Mouse (Mus musculus) hindbrain, embryonic 15.5 days (tissue): ENCODE data around the gene Mgrn1. TPM values are rescaled to one million over a fixed set of nuclear protein-coding genes. Genes with fewer than 3 reads are reported as not detected.

Experiments
- ATAC-seq: fragments of 200-750 bp; cut with Nextera tagmentation; 2 replicates; pipeline ENCODE4 v1.8.0; 2017; ENCODE audit warnings: low read depth, moderate number of reproducible peaks, moderate TSS enrichment; ENCODE audit not compliant: low FRiP score
- H3K27ac ChIP-seq: fragments of 300-500 bp; sonication (generic); replicated peaks from 2 replicates; pipeline ENCODE4 v1.5.1; 2015; ENCODE audit warnings: mild to moderate bottlenecking, inconsistent platforms
- H3K27me3 ChIP-seq: fragments of 300-500 bp; sonication (generic); 2 replicates; pipeline ENCODE4 v1.6.1; 2015; ENCODE audit warnings: control low read depth, inconsistent platforms
- H3K36me3 ChIP-seq: fragments of 300-500 bp; sonication (generic); 2 replicates; pipeline ENCODE4 v1.6.1; 2015; ENCODE audit warnings: control low read depth, inconsistent platforms
- H3K4me1 ChIP-seq: fragments of 300-500 bp; sonication (generic); replicated peaks from 2 replicates; pipeline ENCODE4 v1.6.1; 2015; ENCODE audit warnings: control low read depth, inconsistent platforms
- H3K4me2 ChIP-seq: fragments of 300-500 bp; sonication (generic); 2 replicates; pipeline ENCODE4 v1.6.1; 2015; ENCODE audit warnings: moderate library complexity, mild to moderate bottlenecking, inconsistent platforms
- H3K4me3 ChIP-seq: fragments of 300-500 bp; sonication (generic); 2 replicates; pipeline ENCODE4 v1.5.1; 2015; ENCODE audit warnings: mild to moderate bottlenecking, inconsistent platforms
- H3K9ac ChIP-seq: fragments of 300-500 bp; sonication (generic); 2 replicates; pipeline ENCODE4 v1.6.1; 2015; ENCODE audit warnings: inconsistent platforms
- H3K9me3 ChIP-seq: fragments of 300-500 bp; sonication (generic); 2 replicates; pipeline ENCODE4 v1.6.1; 2016; ENCODE audit warnings: control low read depth, inconsistent platforms
- WGBS: fragments of 180-500 bp; shearing (Covaris S2); methylation state at CpG from one replicate; pipeline ENCODE4 v1.1.7; 2015; 5-methylcytosine and 5-hydroxymethylcytosine counted together
- polyA plus RNA-seq: library from polyadenylated mRNA; unstranded; fragments of >200 nt; fragmentation: Nextera tagmentation; extraction: Ambion mirVana; gene quantifications from 2 replicates; pipeline ENCODE4 v1.2.1, GENCODE M21; 2015

Gene Mgrn1
- polyA plus RNA-seq, 1 experiment from 2014 or later, result 126 TPM

- Histone ChIP-seq H3K36me3 (peaks cover 69% of the 10 kb centered on the region), H3K4me2 (no peak overlapping the region), H3K4me1 (no peaks in the 10 kb centered on the region), H3K27ac (0 out of 2 replicates have a peak overlapping the region, but pooled peaks have one; percentile 36), H3K9me3 (no peaks in the 10 kb centered on the region), H3K9ac (no peak overlapping the region), H3K4me3 (no peak overlapping the region), H3K27me3 (no peaks in the 10 kb centered on the region)
- 36% methylated on average over 12 of the region's 12 CpGs for WGBS
- ATAC-seq, result peak; percentile 66; the same call in 1 of the 2 replicates
These were observed 28.0 kb downstream of the Mgrn1 start for GRCm38 (mm10) chr16:4913783-4914735.

DNA sequence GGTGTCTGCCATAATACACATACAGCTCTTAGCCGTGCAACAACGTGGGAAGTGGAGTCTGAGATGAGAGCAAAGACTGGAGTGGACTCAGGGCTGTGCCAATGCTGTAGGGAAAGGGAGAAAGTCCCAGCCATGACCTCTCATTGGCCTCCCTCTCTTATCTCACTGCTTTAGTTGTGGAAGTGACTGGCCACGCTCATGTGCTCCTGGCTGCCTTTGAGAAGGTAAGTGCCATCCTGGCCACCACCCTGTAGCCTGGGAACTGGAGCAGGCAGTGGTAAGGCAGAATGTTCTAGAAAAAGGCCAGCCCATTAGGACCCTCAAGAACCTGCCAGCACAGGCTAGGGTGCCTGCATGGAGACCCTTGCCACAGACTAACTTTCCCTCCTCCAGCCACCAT, 29.9 kb downstream of the Mgrn1 start:
- no peak overlapping the region for H3K27ac ChIP-seq
- H3K4me1 ChIP-seq, result no peaks in the 10 kb centered on the region
- H3K27me3 ChIP-seq, result no peaks in the 10 kb centered on the region
- H3K4me3 ChIP-seq, result no peak overlapping the region
- no peak overlapping the region for H3K9ac ChIP-seq
- 92% methylated on average over 3 of the region's 3 CpGs for WGBS
- H3K36me3 ChIP-seq, result peaks cover 63% of the 10 kb centered on the region
- H3K9me3 ChIP-seq, result no peaks in the 10 kb centered on the region
- no peak overlapping the region for H3K4me2 ChIP-seq
- ATAC-seq, result no peak

GRCm38 (mm10) chr16:4916608-4917007, 30.6 kb downstream of the Mgrn1 start:
- H3K9ac ChIP-seq, result no peak overlapping the region
- no peak for ATAC-seq
- H3K4me1 ChIP-seq, result no peaks in the 10 kb centered on the region
- H3K9me3 ChIP-seq, result no peaks in the 10 kb centered on the region
- H3K27ac ChIP-seq, result no peak overlapping the region
- peaks cover 56% of the 10 kb centered on the region for H3K36me3 ChIP-seq
- H3K4me2 ChIP-seq, result no peak overlapping the region
- no peak overlapping the region for H3K4me3 ChIP-seq
- WGBS, result 83% methylated on average over 2 of the region's 2 CpGs
- no peaks in the 10 kb centered on the region for H3K27me3 ChIP-seq

DNA sequence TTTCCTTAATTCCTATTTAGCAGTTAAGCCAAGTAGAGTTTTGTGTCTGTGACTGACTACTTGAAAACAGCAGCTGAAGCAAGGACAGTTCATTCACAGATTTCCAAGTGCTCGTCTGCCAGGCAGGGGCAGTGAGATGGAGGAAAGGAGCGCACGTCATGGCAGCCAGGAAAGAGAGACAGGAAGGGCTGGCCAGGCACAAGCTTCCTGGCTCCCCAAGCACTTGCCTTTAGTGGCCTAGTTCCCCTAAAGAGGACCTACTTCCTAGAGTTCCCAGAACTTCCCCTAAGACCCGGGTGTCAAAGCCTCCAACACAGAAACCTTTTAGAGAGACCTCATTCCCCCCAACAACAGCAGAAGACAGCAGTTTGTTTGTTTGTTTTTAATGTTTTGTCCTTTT, 34.5 kb downstream of the Mgrn1 start:
- ATAC-seq, result no peak
- Histone ChIP-seq H3K9ac (no peak overlapping the region), H3K27me3 (no peaks in the 10 kb centered on the region), H3K4me2 (no peak overlapping the region), H3K27ac (no peak overlapping the region), H3K36me3 (peaks cover 74% of the 10 kb centered on the region), H3K4me1 (no peaks in the 10 kb centered on the region), H3K4me3 (no peak overlapping the region), H3K9me3 (no peaks in the 10 kb centered on the region)
- WGBS, result 87% methylated on average over 4 of the region's 4 CpGs

- no peaks in the 10 kb centered on the region for H3K9me3 ChIP-seq
- no peak overlapping the region for H3K4me2 ChIP-seq
- no peak for ATAC-seq
- H3K4me3 ChIP-seq, result no peak overlapping the region
- 95% methylated on average over 6 of the region's 6 CpGs for WGBS
- H3K36me3 ChIP-seq, result peaks cover 78% of the 10 kb centered on the region
- H3K27me3 ChIP-seq, result no peaks in the 10 kb centered on the region
- no peaks in the 10 kb centered on the region for H3K4me1 ChIP-seq
- H3K27ac ChIP-seq, result no peak overlapping the region
- H3K9ac ChIP-seq, result no peak overlapping the region
These were observed 36.4 kb downstream of the Mgrn1 start for GRCm38 (mm10) chr16:4922481-4922880.

DNA sequence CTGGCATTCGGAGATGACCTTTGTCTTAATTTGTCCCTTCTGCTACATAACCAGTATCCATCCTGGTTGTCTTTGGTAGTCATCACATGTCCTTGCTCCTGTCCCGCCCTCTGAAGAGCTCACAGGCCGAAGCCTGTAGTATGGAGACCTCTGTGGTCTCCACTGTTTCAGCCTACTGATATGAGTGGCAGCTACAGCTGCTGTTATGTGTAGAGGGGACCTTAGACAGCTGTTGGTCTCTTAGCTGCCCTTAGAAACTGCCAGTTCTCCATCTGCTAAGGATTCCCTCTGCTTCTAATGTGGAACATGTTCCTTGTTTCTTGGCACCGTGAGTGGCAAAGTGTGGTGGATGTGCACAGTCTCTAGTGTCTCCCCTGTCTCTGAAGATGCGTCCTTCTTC, 37.9 kb downstream of the Mgrn1 start:
- Histone ChIP-seq H3K9me3 (no peaks in the 10 kb centered on the region), H3K27ac (no peak overlapping the region), H3K4me1 (no peaks in the 10 kb centered on the region), H3K27me3 (no peaks in the 10 kb centered on the region), H3K4me2 (no peak overlapping the region), H3K36me3 (peaks cover 81% of the 10 kb centered on the region), H3K9ac (no peak overlapping the region), H3K4me3 (no peak overlapping the region)
- no peak for ATAC-seq
- WGBS, result 90% methylated on average over 5 of the region's 5 CpGs

DNA sequence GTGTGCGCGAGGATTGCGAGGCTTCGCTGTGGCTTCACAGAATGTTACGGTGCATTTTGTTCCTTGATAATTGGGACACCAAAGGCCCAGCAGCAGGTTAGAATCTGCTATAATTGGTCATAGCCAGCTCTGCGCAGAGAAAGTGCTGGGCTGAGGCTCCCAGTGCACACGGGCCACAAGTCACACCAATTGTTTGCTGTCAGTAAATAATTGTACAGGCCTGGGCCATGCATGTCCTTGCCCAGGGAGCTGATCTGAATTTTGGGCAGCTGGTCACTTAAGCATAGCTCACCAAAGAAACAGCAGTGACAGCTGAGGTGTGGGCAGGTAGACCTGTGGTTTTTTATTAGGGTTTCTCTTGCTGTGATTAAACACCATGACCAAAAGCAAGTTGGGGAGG, 41.9 kb downstream of the Mgrn1 start:
- ATAC-seq, result no peak
- no peaks in the 10 kb centered on the region for H3K9me3 ChIP-seq
- H3K4me2 ChIP-seq, result no peak overlapping the region
- no peak overlapping the region for H3K4me3 ChIP-seq
- no peak overlapping the region for H3K9ac ChIP-seq
- no peaks in the 10 kb centered on the region for H3K27me3 ChIP-seq
- H3K27ac ChIP-seq, result no peak overlapping the region
- H3K4me1 ChIP-seq, result no peaks in the 10 kb centered on the region
- peaks cover 96% of the 10 kb centered on the region for H3K36me3 ChIP-seq
- WGBS, result 95% methylated on average over 7 of the region's 7 CpGs

GRCm38 (mm10) chr16:4928474-4928873, 42.4 kb downstream of the Mgrn1 start:
- Histone ChIP-seq H3K4me3 (no peak overlapping the region), H3K4me2 (no peak overlapping the region), H3K4me1 (no peaks in the 10 kb centered on the region), H3K9ac (no peak overlapping the region), H3K27me3 (no peaks in the 10 kb centered on the region), H3K27ac (no peak overlapping the region), H3K9me3 (no peaks in the 10 kb centered on the region), H3K36me3 (peaks cover 96% of the 10 kb centered on the region)
- 94% methylated on average over 2 of the region's 2 CpGs for WGBS
- no peak for ATAC-seq

DNA sequence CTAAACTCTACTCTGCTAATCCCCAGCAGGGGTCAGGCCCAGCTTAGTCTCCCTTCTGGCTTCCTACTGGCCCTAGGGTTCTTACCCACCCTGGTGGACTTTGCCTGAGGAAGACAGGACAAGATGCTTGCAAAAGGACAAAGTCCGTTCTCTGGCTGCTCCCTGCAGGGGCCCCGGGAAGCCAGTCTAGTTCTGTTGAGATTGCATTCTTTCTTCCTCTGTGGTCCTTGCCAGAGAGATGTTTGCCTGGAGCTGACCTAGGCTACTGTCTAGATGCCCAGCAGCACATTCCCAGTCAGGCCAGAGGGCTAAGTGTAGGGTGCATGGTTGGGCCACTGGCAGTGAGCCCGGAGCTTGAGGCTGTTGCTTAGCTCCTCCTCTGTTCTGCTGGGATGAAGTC, 46.4 kb downstream of the Mgrn1 start:
- ATAC-seq, result peak; percentile 42; the same call in 1 of the 2 replicates
- Histone ChIP-seq H3K4me1 (no peaks in the 10 kb centered on the region), H3K4me2 (no peak overlapping the region), H3K27me3 (no peaks in the 10 kb centered on the region), H3K4me3 (no peak overlapping the region), H3K9ac (no peak overlapping the region), H3K27ac (no peak overlapping the region), H3K9me3 (no peaks in the 10 kb centered on the region), H3K36me3 (peaks cover 95% of the 10 kb centered on the region)
- WGBS, result 74% methylated on average over 3 of the region's 3 CpGs

GRCm38 (mm10) chr16:4935430-4935829, 49.4 kb downstream of the Mgrn1 start:
- Histone ChIP-seq H3K27ac (no peak overlapping the region), H3K27me3 (no peaks in the 10 kb centered on the region), H3K9me3 (no peaks in the 10 kb centered on the region), H3K4me3 (no peak overlapping the region), H3K9ac (no peak overlapping the region), H3K4me1 (peaks cover 17% of the 10 kb centered on the region), H3K4me2 (no peak overlapping the region), H3K36me3 (peaks cover 71% of the 10 kb centered on the region)
- WGBS, result 97% methylated on average over 31 of the region's 31 CpGs
- no peak for ATAC-seq

DNA sequence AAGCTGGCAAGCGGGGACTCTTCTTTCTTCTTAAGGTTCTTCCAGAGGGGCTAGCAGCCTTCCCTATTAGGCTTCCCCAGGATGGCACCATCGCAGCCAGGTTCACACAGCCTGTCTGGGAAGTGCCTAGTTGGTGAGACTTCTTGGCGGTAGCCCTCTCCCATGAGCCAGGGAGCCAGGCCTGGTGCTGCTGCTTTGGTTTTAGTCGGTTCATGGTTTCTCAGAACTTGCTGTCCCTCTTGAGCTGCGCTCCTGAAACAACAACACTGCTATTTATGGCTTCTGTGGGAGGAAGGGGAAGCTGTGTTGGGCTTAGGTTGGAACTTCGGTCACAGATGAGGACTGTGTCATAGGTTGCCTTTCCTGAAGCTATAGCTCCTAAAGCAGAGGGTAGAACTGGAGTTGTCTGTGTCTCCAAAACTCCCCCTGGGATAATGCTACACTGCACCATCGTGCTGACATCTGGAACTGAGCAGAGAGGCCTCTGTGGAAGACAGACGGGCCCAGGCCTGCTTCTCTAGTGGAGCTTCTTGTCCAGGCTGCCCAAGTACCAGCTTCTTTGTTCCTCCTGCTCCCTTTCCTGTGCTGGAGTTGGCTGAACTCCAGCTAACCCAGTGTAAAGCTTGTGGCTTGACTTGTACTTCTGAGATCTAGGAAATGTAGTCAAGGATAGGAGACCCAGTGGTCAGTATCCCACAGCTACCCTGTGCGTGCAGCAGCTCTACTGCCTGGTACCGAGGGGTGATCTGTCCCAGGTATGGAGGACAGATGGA, 50.1 kb downstream of the Mgrn1 start:
- no peak overlapping the region for H3K4me2 ChIP-seq
- no peak overlapping the region for H3K9ac ChIP-seq
- H3K4me1 ChIP-seq, result peaks cover 22% of the 10 kb centered on the region
- ATAC-seq, result no peak
- WGBS, result 88% methylated on average over 10 of the region's 10 CpGs
- H3K4me3 ChIP-seq, result no peak overlapping the region
- 0 out of 2 replicates have a peak overlapping the region, but pooled peaks have one; percentile 23 for H3K27ac ChIP-seq
- no peaks in the 10 kb centered on the region for H3K27me3 ChIP-seq
- no peaks in the 10 kb centered on the region for H3K9me3 ChIP-seq
- H3K36me3 ChIP-seq, result peaks cover 71% of the 10 kb centered on the region
